Mouse (Mus musculus) E14TG2a.4 (cell line): ENCODE measurements around the gene Acp1.

Experiments used
- CTCF ChIP-seq: conservative IDR thresholded peaks from 2 replicates; pipeline ENCODE4 v1.5.1; 2014; ENCODE audit warnings: low read length
- NANOG ChIP-seq: IDR thresholded peaks from 2 replicates; pipeline ENCODE4 v1.6.1; 2014; ENCODE audit warnings: borderline replicate concordance, low read length, mixed read lengths
- POU5F1 ChIP-seq: IDR thresholded peaks from 2 replicates; pipeline ENCODE4 v1.6.1; 2014; ENCODE audit warnings: low read length, borderline replicate concordance

- TF ChIP-seq CTCF: no peak
- TF ChIP-seq NANOG: no peak
- TF ChIP-seq POU5F1: no peak
Observed at GRCm38 (mm10) chr12:30865781-30866180, 45.6 kb downstream of the Acp1 start.
